Mouse (Mus musculus): ENCODE results near the gene Gdf5. TPM values are rescaled to one million over a fixed set of nuclear protein-coding genes. Genes with fewer than 3 reads are reported as not detected.

Gene Gdf5
- polyA plus RNA-seq, 1 experiment, result not detected

DNA sequence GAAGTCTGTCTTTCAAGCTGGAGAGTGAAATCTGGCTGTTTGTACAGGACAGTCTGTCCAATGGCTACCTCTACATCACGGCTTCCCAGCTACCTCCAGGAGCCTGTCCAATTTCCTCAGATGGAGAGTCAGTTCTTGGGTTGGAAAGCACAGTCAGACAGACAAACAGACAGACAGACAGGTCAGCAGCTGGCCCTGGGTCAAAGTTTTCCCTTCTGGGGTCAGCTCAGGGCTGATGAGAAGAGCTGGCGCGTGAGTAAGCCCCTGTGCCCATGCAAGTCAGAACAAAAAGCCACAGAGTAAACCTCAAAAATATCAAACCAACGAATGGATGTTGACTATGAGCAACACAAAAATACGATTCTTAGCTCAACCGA lies 41.5 kb downstream of the Gdf5 start:
- Histone ChIP-seq H3K36me3 (replicated peaks; ENCODE audit: low read length) (peaks cover 80% of the 10 kb centered on the region), H3K9me3 (no peaks in the 10 kb centered on the region), H3K4me1 (peaks cover 16% of the 10 kb centered on the region), H3K27me3 (replicated peaks) (no peaks in the 10 kb centered on the region), H3K4me3 (replicated peaks) (no peak overlapping the region)
- TF ChIP-seq GATA1 (IDR thresholded peaks at IDR 0.05; ENCODE audit: borderline replicate concordance, low read length) (no peak), FLI1 (IDR thresholded peaks at IDR 0.05; ENCODE audit: low read length) (no peak)

DNA sequence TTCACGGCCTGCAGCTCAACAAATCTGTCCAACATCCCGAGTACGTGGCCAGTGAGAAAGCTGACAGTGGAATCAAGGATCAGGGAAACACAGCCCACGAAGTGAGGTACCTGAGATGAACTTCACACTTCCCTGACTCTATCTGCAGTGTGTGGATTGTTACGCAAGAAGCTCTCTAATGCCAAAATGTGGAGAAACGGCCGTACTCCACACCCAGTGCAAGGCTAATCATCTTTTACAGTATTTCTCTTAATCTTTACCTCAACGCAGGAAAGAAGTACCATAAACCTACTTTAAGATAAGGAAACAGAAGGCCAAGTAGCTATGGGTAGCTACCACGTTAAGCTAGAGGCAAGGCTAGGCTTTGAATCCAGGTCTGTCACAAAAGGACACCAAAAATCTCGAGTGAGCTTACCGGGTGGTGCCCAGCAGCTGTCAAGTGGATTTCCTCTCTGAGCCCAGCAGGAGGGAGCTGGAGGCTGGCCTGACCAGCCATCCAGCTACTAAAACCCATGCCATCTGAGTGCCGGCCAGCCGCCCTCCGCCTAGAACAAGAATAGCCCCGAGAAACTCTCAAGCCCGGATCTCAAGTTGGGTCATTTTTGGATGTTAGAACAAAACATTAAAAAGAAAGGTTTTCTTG lies 42.1 kb downstream of the Gdf5 start:
- TF ChIP-seq FLI1 (IDR thresholded peaks at IDR 0.05; ENCODE audit: low read length) (no peak), GATA1 (IDR thresholded peaks at IDR 0.05; ENCODE audit: borderline replicate concordance, low read length) (no peak)
- Histone ChIP-seq H3K27me3 (replicated peaks) (no peaks in the 10 kb centered on the region), H3K9me3 (no peaks in the 10 kb centered on the region), H3K4me1 (peaks cover 16% of the 10 kb centered on the region), H3K36me3 (replicated peaks; ENCODE audit: low read length) (peaks cover 80% of the 10 kb centered on the region), H3K4me3 (replicated peaks) (no peak overlapping the region)

DNA sequence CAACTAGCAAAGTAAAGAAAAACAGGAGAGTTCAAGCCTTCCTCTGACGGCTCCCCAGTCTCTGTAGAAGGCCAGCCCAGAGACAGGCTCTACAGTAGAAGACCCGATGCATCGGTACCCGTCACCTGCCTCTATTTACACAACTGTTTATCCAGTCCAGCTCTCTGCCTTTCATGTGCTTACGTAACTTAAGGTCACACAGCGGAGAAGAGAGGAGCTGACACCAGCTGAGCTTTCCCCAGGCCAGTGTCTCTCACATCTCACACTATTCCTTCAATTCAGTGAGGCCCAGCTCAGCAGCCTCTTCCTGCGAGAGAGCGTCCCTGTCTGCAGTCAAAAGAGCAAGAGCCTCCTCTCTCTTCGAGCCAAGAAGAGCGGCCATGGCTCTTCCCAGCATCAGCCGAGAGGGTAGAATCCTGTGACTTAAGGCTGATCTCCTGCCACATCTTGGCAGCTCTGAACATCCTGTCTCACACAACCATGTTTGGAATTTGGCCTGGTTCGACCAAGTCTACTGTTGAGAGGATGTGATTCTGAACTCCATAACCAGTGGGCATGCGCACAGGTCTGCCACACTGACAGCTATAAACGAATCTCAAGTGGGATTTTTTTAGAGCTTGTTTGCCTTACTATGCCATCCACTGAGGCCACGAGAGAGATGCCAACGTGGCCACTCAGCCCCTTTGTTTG lies 50.0 kb downstream of the Gdf5 start:
- TF ChIP-seq GATA1 (IDR thresholded peaks at IDR 0.05; ENCODE audit: borderline replicate concordance, low read length), result no peak
- no peak for TF ChIP-seq FLI1 (IDR thresholded peaks at IDR 0.05; ENCODE audit: low read length)
- Histone ChIP-seq H3K4me1 (no peaks in the 10 kb centered on the region), H3K4me3 (replicated peaks) (no peak overlapping the region), H3K27me3 (replicated peaks) (no peaks in the 10 kb centered on the region), H3K9me3 (no peaks in the 10 kb centered on the region), H3K36me3 (replicated peaks; ENCODE audit: low read length) (peaks cover 78% of the 10 kb centered on the region)

GRCm38 (mm10) chr2:155894307-155895045 lies 50.7 kb downstream of the Gdf5 start:
- Histone ChIP-seq H3K4me3 (replicated peaks) (no peak overlapping the region), H3K4me1 (no peaks in the 10 kb centered on the region), H3K9me3 (no peaks in the 10 kb centered on the region), H3K36me3 (replicated peaks; ENCODE audit: low read length) (peaks cover 77% of the 10 kb centered on the region), H3K27me3 (replicated peaks) (no peaks in the 10 kb centered on the region)
- TF ChIP-seq GATA1 (IDR thresholded peaks at IDR 0.05; ENCODE audit: borderline replicate concordance, low read length), result no peak
- TF ChIP-seq FLI1 (IDR thresholded peaks at IDR 0.05; ENCODE audit: low read length), result no peak

Other genes starting within 250 kb of the Gdf5 start
- 90.3 and 158 TPM in 2 replicates for gene Edem2, start 215.9 kb downstream of the Gdf5 start, polyA plus RNA-seq (2012; ENCODE audit: insufficient read depth, low replicate concordance)
- gene Gm17581, start 209.5 kb downstream of the Gdf5 start, polyA plus RNA-seq (2012; ENCODE audit: insufficient read depth, low replicate concordance), result not detected in 2 replicates
- 1.1 TPM in 1 of 2 replicates, not detected in the other for gene Procr, start 194.2 kb downstream of the Gdf5 start, polyA plus RNA-seq (2012; ENCODE audit: insufficient read depth, low replicate concordance)
- not detected in 2 replicates for gene Mmp24, start 170.0 kb downstream of the Gdf5 start, polyA plus RNA-seq (2012; ENCODE audit: insufficient read depth, low replicate concordance)
- 30.5 and 31.7 TPM in 2 replicates for gene BC029722, start 125.9 kb downstream of the Gdf5 start, polyA plus RNA-seq (2012; ENCODE audit: insufficient read depth, low replicate concordance)
- 266 and 882 TPM in 2 replicates for gene Eif6, start 118.4 kb downstream of the Gdf5 start, polyA plus RNA-seq (2012; ENCODE audit: insufficient read depth, low replicate concordance)
- 0.03 and 0.55 TPM in 2 replicates for gene Fam83c, start 110.5 kb downstream of the Gdf5 start, polyA plus RNA-seq (2012; ENCODE audit: insufficient read depth, low replicate concordance)
- gene Uqcc1, start 15.1 kb downstream of the Gdf5 start, polyA plus RNA-seq (2012; ENCODE audit: insufficient read depth, low replicate concordance), result 2.6 and 2.8 TPM in 2 replicates
- not detected in 2 replicates for gene Gm15557, start 4.6 kb downstream of the Gdf5 start, polyA plus RNA-seq (2012; ENCODE audit: insufficient read depth, low replicate concordance)
- gene Cep250, start 11.1 kb upstream of the Gdf5 start, polyA plus RNA-seq (2012; ENCODE audit: insufficient read depth, low replicate concordance), result 7.1 and 19.6 TPM in 2 replicates
- gene 6430550D23Rik, start 62.6 kb upstream of the Gdf5 start, polyA plus RNA-seq (2012; ENCODE audit: insufficient read depth, low replicate concordance), result not detected in 2 replicates
- 49.2 and 93.8 TPM in 2 replicates for gene Ergic3, start 62.7 kb upstream of the Gdf5 start, polyA plus RNA-seq (2012; ENCODE audit: insufficient read depth, low replicate concordance)
- not detected in 2 replicates for gene Fer1l4, start 107.6 kb upstream of the Gdf5 start, polyA plus RNA-seq (2012; ENCODE audit: insufficient read depth, low replicate concordance)
- gene Spag4, start 119.8 kb upstream of the Gdf5 start, polyA plus RNA-seq (2012; ENCODE audit: insufficient read depth, low replicate concordance), result 2.2 TPM in 1 of 2 replicates, not detected in the other
- gene Cpne1, start 166.6 kb upstream of the Gdf5 start, polyA plus RNA-seq (2012; ENCODE audit: insufficient read depth, low replicate concordance), result 17.2 and 27.7 TPM in 2 replicates
- gene Rbm12, start 166.6 kb upstream of the Gdf5 start, polyA plus RNA-seq (2012; ENCODE audit: insufficient read depth, low replicate concordance), result 2.3 and 7.1 TPM in 2 replicates
- not detected in 2 replicates for gene Gm28036, start 181.7 kb upstream of the Gdf5 start, polyA plus RNA-seq (2012; ENCODE audit: insufficient read depth, low replicate concordance)
- gene Romo1, start 198.7 kb upstream of the Gdf5 start, polyA plus RNA-seq (2012; ENCODE audit: insufficient read depth, low replicate concordance), result 248 and 453 TPM in 2 replicates
- gene Nfs1, start 198.8 kb upstream of the Gdf5 start, polyA plus RNA-seq (2012; ENCODE audit: insufficient read depth, low replicate concordance), result 5.4 and 12.7 TPM in 2 replicates
- 68.5 and 230 TPM in 2 replicates for gene Rbm39, start 234.9 kb upstream of the Gdf5 start, polyA plus RNA-seq (2012; ENCODE audit: insufficient read depth, low replicate concordance)

Measured in megakaryocyte, embryonic 14.5 days (primary cell).